Mouse (Mus musculus) megakaryocyte, embryonic 14.5 days (primary cell): ENCODE measurements around the gene Dnm3. TPM values are rescaled to one million over a fixed set of nuclear protein-coding genes. Genes with fewer than 3 reads are reported as not detected.

ENCODE experiments used
- H3K27me3 ChIP-seq: replicated peaks from 2 replicates; pipeline ENCODE3; 2012; ENCODE audit warnings: inconsistent platforms
- H3K36me3 ChIP-seq: replicated peaks from 2 replicates; pipeline ENCODE3; 2012; ENCODE audit warnings: low read length, inconsistent platforms, mixed read lengths
- H3K4me1 ChIP-seq: 2 replicates; pipeline ENCODE4 v1.6.1; 2012; ENCODE audit warnings: inconsistent platforms
- H3K4me3 ChIP-seq: replicated peaks from 2 replicates; pipeline ENCODE3; 2012; ENCODE audit warnings: moderate library complexity, mild to moderate bottlenecking, inconsistent platforms
- H3K9me3 ChIP-seq: 2 replicates; pipeline ENCODE4 v1.6.1; 2012; ENCODE audit warnings: inconsistent platforms
- FLI1 ChIP-seq: IDR thresholded peaks from 2 replicates; pipeline ENCODE4 v1.6.1; 2012; ENCODE audit warnings: low read length, inconsistent platforms, mixed read lengths
- GATA1 ChIP-seq: IDR thresholded peaks from 3 replicates; pipeline ENCODE4 v1.6.1; 2012; ENCODE audit warnings: mixed read lengths, low read length, inconsistent platforms, borderline replicate concordance
- polyA plus RNA-seq: library from polyadenylated mRNA; stranded (reverse); fragments of >175 nt; gene quantifications from 2 replicates; pipeline ENCODE4 v1.2.3, GENCODE M21; 2012; ENCODE audit warnings: low replicate concordance; ENCODE audit not compliant: insufficient read depth

Dnm3 gene
- polyA plus RNA-seq, 1 experiment: 0.07 TPM

- H3K4me3 ChIP-seq: no peak overlapping the region
- peaks cover 6% of the 10 kb centered on the region for H3K4me1 ChIP-seq
- peaks cover 3% of the 10 kb centered on the region for H3K27me3 ChIP-seq
- no peaks in the 10 kb centered on the region for H3K36me3 ChIP-seq
- TF ChIP-seq GATA1 (no peak), FLI1 (no peak)
- H3K9me3 ChIP-seq: no peaks in the 10 kb centered on the region
These were observed 165.7 kb downstream of the Dnm3 start for GRCm38 (mm10) chr1:162312152-162312551.

GRCm38 (mm10) chr1:162305247-162305646, 172.6 kb downstream of the Dnm3 start:
- Histone ChIP-seq H3K36me3 (no peaks in the 10 kb centered on the region), H3K27me3 (peaks cover 8% of the 10 kb centered on the region)
- TF ChIP-seq FLI1 (no peak), GATA1 (no peak)

GRCm38 (mm10) chr1:162302480-162302879, 175.4 kb downstream of the Dnm3 start:
- Histone ChIP-seq H3K4me3 (no peak overlapping the region), H3K9me3 (no peaks in the 10 kb centered on the region), H3K27me3 (peaks cover 6% of the 10 kb centered on the region), H3K36me3 (no peaks in the 10 kb centered on the region), H3K4me1 (peaks cover under 1% of the 10 kb centered on the region)
- TF ChIP-seq FLI1: no peak

More at GRCm38 (mm10) chr1:162305247-162305646, 172.6 kb downstream of the Dnm3 start:
- no peaks in the 10 kb centered on the region for H3K9me3 ChIP-seq
- no peaks in the 10 kb centered on the region for H3K4me1 ChIP-seq
- H3K4me3 ChIP-seq: no peak overlapping the region

GRCm38 (mm10) chr1:162299558-162300319, 178.1 kb downstream of the Dnm3 start:
- peaks cover 4% of the 10 kb centered on the region for H3K4me1 ChIP-seq
- no peaks in the 10 kb centered on the region for H3K36me3 ChIP-seq
- no peaks in the 10 kb centered on the region for H3K9me3 ChIP-seq
- TF ChIP-seq FLI1: no peak
- no peak overlapping the region for H3K4me3 ChIP-seq
- H3K27me3 ChIP-seq: peaks cover 4% of the 10 kb centered on the region

- Histone ChIP-seq H3K4me3 (no peak overlapping the region), H3K9me3 (no peaks in the 10 kb centered on the region), H3K36me3 (no peaks in the 10 kb centered on the region), H3K27me3 (peaks cover 3% of the 10 kb centered on the region), H3K4me1 (peaks cover 4% of the 10 kb centered on the region)
- TF ChIP-seq GATA1: no peak
These were observed 179.3 kb downstream of the Dnm3 start for GRCm38 (mm10) chr1:162298527-162298926.

GRCm38 (mm10) chr1:162295443-162295842, 182.4 kb downstream of the Dnm3 start:
- no peak overlapping the region for H3K4me3 ChIP-seq
- no peaks in the 10 kb centered on the region for H3K27me3 ChIP-seq
- no peaks in the 10 kb centered on the region for H3K9me3 ChIP-seq
- no peaks in the 10 kb centered on the region for H3K36me3 ChIP-seq
- TF ChIP-seq FLI1 (no peak), GATA1 (no peak)
- peaks cover 4% of the 10 kb centered on the region for H3K4me1 ChIP-seq

GRCm38 (mm10) chr1:162294572-162294910, 183.3 kb downstream of the Dnm3 start:
- Histone ChIP-seq H3K4me3 (no peak overlapping the region), H3K9me3 (no peaks in the 10 kb centered on the region), H3K4me1 (peaks cover 4% of the 10 kb centered on the region), H3K27me3 (no peaks in the 10 kb centered on the region), H3K36me3 (no peaks in the 10 kb centered on the region)
- no peak for TF ChIP-seq FLI1
- no peak for TF ChIP-seq GATA1

GRCm38 (mm10) chr1:162293732-162294571, 183.9 kb downstream of the Dnm3 start:
- H3K4me1 ChIP-seq: peaks cover 4% of the 10 kb centered on the region
- no peaks in the 10 kb centered on the region for H3K36me3 ChIP-seq
- no peaks in the 10 kb centered on the region for H3K9me3 ChIP-seq
- H3K27me3 ChIP-seq: no peaks in the 10 kb centered on the region
- no peak for TF ChIP-seq FLI1
- TF ChIP-seq GATA1: no peak
- no peak overlapping the region for H3K4me3 ChIP-seq

GRCm38 (mm10) chr1:162286910-162287309, 190.9 kb downstream of the Dnm3 start:
- H3K9me3 ChIP-seq: no peaks in the 10 kb centered on the region

GRCm38 (mm10) chr1:162281981-162282381, 195.9 kb downstream of the Dnm3 start:
- Histone ChIP-seq H3K4me3 (no peak overlapping the region), H3K27me3 (peaks cover 5% of the 10 kb centered on the region), H3K36me3 (no peaks in the 10 kb centered on the region), H3K9me3 (no peaks in the 10 kb centered on the region), H3K4me1 (no peaks in the 10 kb centered on the region)
- TF ChIP-seq GATA1 (no peak), FLI1 (no peak)

More at GRCm38 (mm10) chr1:162286910-162287309, 190.9 kb downstream of the Dnm3 start:
- TF ChIP-seq FLI1: no peak
- TF ChIP-seq GATA1: no peak
- H3K4me1 ChIP-seq: no peaks in the 10 kb centered on the region
- H3K36me3 ChIP-seq: no peaks in the 10 kb centered on the region
- peaks cover 4% of the 10 kb centered on the region for H3K27me3 ChIP-seq
- H3K4me3 ChIP-seq: no peak overlapping the region
